Mouse (Mus musculus) cerebellum, adult 9-10 months (tissue): ENCODE results near the gene Ccr10.
"Not testable (repeated sequence)": the region's sequence is repeated elsewhere in the genome, so short reads cannot be mapped to it uniquely, and the experiment has no call there.

Experiments used
- DNase-seq: peaks from one replicate; pipeline ENCODE4 v3.0.0; 2022

Gene Ccr10

DNA sequence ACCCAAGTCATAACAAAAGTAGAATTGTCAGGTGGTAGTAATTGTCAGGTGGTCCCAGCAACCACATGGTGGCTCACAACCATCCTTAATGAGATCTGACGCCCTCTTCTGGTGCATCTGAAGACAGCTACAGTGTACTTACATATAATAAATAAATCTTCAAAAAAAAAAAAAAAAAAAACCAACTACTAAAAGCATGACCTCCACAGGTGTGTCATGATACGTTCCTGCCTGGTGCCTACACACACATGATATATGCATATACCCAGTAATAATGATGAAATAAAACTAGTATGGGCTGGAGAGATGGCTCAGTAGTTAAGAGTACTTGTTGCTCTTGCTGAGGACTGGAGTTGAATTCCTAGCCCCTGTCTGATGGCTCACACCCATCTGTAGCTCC is 24.2 kb downstream of the Ccr10 start:
- no peak for DNase-seq

- no peak for DNase-seq
Measured at GRCm38 (mm10) chr11:101149178-101150105, 25.8 kb downstream of the Ccr10 start.

DNA sequence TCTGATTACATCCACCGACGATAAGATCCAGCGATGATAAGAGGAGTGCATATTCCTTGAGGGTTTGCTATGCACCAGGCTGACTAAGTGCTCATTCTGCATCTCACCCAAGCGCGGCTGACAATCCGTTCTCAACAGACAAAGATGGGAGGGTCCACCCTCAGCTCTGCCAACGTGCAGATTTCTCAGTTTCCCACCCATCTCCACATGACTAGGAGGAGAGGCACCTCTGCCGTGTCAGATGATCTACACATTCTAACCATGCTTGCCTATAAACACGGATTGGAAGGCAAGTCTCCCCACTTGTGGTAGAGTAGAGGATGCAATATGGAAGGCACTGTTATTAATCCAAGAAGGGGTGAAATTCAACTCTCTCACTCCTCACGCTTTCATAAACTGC is 26.5 kb downstream of the Ccr10 start:
- no peak for DNase-seq

- DNase-seq: no peak
Measured at GRCm38 (mm10) chr11:101146377-101146776, 28.9 kb downstream of the Ccr10 start.

DNA sequence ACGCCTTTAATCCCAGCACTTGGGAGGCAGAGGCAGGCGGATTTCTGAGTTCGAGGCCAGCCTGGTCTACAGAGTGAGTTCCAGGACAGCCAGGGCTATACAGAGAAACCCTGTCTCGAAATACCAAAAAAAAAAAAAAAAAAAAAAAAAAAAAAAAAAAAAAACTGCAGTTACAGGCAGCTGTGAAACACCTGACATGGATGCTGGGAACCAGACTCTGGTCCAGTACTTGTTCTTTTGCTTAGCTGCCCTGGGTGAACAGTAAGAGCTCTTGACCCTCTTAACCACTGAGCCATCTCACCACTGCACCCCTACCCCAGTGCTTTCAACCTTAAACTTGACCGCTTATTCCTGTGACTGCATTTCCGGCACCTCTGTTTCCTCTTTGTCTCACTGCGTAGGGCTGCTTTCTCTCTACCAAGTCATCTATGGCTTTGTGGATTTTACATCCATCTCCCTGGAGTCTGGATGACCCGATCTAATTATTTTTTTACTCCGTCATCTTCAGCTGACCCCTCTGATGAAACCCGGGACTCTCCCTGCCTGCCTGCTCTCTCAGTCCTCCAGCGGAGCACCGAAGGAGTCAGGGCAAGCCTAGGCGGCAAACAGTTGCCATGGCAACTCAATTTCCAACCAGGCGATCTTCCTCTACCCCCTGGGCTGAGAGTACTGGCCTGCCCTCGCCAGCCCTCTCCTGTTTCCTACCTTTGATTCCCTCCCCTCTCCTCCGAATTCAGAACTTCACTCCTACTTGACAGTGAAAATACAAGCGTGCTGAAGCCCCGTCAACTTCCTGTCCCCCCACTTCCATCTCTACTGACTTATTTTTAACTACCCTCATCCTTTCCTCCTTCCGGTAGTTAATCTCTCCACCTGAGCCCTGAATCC is 31.7 kb downstream of the Ccr10 start:
- DNase-seq: no peak

DNA sequence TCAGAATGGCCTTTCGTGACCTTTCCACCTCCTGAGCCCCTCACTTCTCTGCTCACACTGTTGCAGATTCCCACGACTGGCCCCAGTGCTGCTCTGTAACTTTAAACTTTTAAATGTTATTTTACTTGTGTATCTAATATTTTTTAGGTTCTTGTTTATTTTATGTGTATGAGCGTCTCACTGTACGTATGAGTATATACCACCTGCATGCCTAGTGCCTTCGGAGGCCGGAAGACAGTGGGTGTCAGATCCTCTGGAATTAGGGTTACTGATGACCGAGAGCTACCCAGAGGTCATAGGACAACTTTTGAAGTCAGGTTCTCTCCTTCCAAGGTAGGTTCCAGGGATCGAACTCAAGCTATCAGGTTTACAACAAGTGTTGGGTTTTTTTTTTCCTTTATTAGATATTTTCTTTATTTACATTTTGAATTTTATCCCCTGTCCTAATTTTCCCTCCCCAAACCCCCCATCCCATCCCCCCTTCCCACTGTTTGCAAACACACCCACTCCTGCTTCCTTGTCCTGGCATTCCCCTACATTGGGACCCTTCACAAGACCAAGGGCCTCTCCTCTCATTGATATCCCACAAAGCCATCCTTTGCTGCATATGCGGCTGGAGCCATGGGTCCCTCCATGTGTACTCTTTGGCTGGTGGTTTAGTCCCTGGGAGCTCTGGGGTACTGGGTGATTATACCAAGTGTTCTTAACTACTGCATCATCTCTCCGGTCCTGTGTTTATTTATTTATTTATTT is 32.9 kb downstream of the Ccr10 start:
- no peak for DNase-seq

- DNase-seq: no peak
Measured at GRCm38 (mm10) chr11:101141088-101141487, 34.2 kb downstream of the Ccr10 start.

DNA sequence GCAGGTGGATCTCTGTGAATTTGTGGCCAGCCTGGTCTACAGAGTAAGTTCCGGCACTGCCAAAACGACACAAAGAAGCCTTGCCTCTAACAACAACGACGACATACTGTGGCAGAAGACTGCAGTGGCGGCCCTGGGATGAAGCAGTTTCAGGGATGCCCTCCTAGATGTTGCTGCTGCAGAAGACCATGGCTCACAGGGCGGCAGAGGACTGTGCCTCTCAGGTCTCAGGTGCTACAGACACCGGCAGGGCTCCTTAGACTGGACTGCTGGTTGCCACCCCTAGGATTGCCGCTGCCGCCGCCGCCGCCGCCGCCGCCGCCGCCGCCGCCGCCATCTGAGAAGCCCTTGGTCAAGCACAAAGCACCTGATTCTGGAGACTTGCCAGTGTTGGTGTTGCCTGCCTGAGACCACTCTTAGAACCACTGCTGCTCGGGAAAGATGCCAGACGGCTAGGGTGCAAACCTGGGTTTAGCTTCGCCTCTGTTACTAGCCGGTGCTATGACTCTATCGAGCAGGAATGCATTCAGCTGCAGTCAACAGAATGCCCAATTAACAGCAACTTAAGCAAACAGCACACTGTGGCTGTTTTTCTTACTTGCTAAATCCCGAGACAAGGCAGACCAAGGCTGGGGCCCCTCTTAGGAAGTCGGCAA is 35.0 kb downstream of the Ccr10 start:
- DNase-seq: no peak

- DNase-seq: no peak
Measured at GRCm38 (mm10) chr11:101138536-101139181, 36.6 kb downstream of the Ccr10 start.

DNA sequence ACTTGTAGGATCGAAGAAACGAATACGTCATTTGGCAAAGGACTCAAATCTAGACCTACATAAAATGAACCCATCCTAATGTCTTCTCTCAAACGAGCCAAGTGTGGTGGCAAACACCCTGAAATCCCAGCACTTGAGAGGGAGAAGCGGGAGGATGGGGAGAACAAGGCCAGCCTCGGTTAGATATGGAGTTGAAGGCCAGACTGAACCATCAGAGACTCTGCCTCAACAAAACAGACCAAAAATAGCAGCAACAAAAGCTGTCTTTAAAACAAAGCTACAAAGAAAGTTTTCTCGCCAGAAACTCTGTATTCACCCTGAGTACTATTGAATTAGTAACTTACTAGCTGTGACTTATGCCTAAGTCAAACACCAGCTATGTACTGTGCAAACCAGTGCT is 38.2 kb downstream of the Ccr10 start:
- DNase-seq: no peak

- no peak for DNase-seq
Measured at GRCm38 (mm10) chr11:101134217-101134865, 40.9 kb downstream of the Ccr10 start.

GRCm38 (mm10) chr11:101133037-101133436 is 42.2 kb downstream of the Ccr10 start:
- no peak for DNase-seq

DNA sequence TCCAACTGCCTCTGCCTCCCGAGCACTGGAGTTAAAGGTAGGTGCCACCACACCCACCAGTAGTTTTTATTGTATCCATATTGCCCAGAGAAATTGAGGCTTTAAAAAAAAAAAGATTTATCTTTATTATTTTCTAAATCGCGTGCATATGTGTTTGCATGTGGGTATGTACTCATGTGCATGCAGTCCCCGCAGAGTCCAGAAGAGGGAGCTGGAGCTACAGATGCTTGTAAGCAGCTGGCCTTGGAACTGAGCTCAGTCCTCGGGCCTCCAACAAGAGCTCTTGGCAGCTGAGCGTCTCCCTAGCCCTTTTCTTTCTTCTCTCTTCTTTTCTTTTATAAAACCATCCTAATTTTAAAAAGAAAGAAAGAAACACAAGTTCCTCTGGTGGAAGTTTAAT is 43.5 kb downstream of the Ccr10 start:
- DNase-seq: no peak

GRCm38 (mm10) chr11:101131187-101131586 is 44.1 kb downstream of the Ccr10 start:
- peak; percentile 84 for DNase-seq

- no peak for DNase-seq
Measured at GRCm38 (mm10) chr11:101130056-101130756, 45.0 kb downstream of the Ccr10 start.

DNA sequence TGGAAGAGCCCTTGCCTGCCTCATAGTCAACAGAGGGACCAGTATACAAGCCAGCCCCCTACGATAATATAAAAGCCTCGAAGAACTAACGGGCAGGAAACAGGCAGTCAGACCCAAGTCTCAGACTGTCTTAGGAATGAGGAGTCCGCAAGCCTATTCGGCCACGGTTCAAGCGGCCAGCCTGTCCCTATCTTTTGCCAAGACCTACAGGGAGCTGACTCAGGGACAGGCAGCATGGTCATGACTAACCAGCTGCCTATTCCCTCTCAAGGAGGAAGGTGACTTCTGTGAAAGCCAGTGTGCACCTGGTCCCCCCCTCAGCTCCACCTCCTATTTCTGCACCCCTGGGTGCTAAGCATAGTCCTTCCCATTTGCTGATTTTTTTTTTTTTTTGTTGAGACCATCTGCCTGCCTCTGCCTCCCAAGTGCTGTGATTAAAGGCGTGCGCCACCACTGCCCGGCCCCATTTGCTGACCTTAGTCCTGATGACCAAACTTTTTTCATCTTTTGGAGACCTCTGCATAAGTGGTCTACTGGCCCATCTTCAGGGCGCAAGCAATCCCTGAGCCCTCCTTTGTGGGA is 46.2 kb downstream of the Ccr10 start:
- DNase-seq: peak; percentile 90

- DNase-seq: no peak
Measured at GRCm38 (mm10) chr11:101127075-101127474, 48.2 kb downstream of the Ccr10 start.

GRCm38 (mm10) chr11:101125008-101125407 is 50.2 kb downstream of the Ccr10 start:
- not testable (repeated sequence) for DNase-seq

- not testable (repeated sequence) for DNase-seq
Measured at GRCm38 (mm10) chr11:101124494-101124893, 50.7 kb downstream of the Ccr10 start.
